Mouse (Mus musculus) cerebellum, adult 2 months (tissue): ENCODE measurements around the gene Il1r2.

Experiments
- CTCF ChIP-seq: fragments of 200-500 bp; IDR thresholded peaks from 2 replicates; pipeline ENCODE4 v1.5.1; 2011; ENCODE audit warnings: low read depth, mild to moderate bottlenecking, control low read depth, low read length, moderate library complexity, borderline replicate concordance; ENCODE audit not compliant: insufficient read depth
- POLR2A ChIP-seq: fragments of 200-500 bp; IDR thresholded peaks from 2 replicates; pipeline ENCODE4 v1.6.1; 2011; ENCODE audit warnings: low read length, control low read depth, borderline replicate concordance; ENCODE audit not compliant: insufficient read depth

GRCm38 (mm10) chr1:40085403-40086182, 11.7 kb downstream of the Il1r2 start:
- TF ChIP-seq CTCF = no peak
- TF ChIP-seq POLR2A = peak; percentile 44; the same call in 1 of the 2 replicates
